Mouse (Mus musculus): ENCODE results near the gene Crlf1. TPM values are rescaled to one million over a fixed set of nuclear protein-coding genes. Genes with fewer than 3 reads are reported as not detected.

The Crlf1 gene
- polyA plus RNA-seq, 1 experiment, result 1.1 TPM

GRCm38 (mm10) chr8:70539077-70539813 is 46.3 kb downstream of the Crlf1 start, which contains the start of gene Ell:
Ell (plus strand) TSS chr8:70539457.
- WGBS, result under 1% methylated on average over 57 of the region's 58 CpGs

GRCm38 (mm10) chr8:70540013-70540506 is 47.1 kb downstream of the Crlf1 start:
- 2% methylated on average over 4 of the region's 4 CpGs for WGBS
- no peak for DNase-seq (ENCODE audit: low read depth, low spot score)

More at GRCm38 (mm10) chr8:70539077-70539813, 46.3 kb downstream of the Crlf1 start, which contains the start of gene Ell:
- peak; percentile 97 for DNase-seq (ENCODE audit: low read depth, low spot score)

GRCm38 (mm10) chr8:70540507-70541071 is 47.6 kb downstream of the Crlf1 start:
- 13% methylated on average over 7 of the region's 7 CpGs for WGBS
- DNase-seq (ENCODE audit: low read depth, low spot score), result no peak

DNA sequence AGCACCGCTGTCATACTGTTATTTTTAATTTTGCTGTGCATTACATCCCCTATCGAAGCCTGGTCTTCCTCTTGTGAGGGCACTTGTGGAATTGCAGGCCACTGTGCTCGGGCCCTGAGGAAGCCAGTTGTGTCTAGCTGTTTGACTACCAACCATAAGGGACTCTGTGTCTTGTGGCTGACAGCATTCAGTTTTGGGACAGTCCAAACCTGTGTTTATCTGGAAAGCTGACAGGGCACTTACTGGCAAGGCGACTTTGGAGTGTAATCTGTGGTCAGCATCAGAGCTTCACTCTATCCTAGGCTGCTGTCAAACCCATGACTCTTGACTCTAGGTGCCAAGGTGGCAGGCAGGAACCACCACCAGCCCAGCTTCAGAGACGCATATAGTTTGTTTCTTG is 48.1 kb downstream of the Crlf1 start:
- WGBS, result 40% methylated on average over 5 of the region's 5 CpGs
- DNase-seq (ENCODE audit: low read depth, low spot score), result no peak

- DNase-seq (ENCODE audit: low read depth, low spot score), result no peak
- WGBS, result 19% methylated on average over 6 of the region's 6 CpGs
Measured at GRCm38 (mm10) chr8:70544200-70544687, 51.3 kb downstream of the Crlf1 start.

- no peak for DNase-seq (ENCODE audit: low read depth, low spot score)
- 52% methylated on average over 4 of the region's 4 CpGs for WGBS
Measured at GRCm38 (mm10) chr8:70546412-70546811, 53.5 kb downstream of the Crlf1 start.

GRCm38 (mm10) chr8:70547762-70548161 is 54.8 kb downstream of the Crlf1 start:
- 89% methylated on average over 6 of the region's 6 CpGs for WGBS
- DNase-seq (ENCODE audit: low read depth, low spot score), result no peak

DNA sequence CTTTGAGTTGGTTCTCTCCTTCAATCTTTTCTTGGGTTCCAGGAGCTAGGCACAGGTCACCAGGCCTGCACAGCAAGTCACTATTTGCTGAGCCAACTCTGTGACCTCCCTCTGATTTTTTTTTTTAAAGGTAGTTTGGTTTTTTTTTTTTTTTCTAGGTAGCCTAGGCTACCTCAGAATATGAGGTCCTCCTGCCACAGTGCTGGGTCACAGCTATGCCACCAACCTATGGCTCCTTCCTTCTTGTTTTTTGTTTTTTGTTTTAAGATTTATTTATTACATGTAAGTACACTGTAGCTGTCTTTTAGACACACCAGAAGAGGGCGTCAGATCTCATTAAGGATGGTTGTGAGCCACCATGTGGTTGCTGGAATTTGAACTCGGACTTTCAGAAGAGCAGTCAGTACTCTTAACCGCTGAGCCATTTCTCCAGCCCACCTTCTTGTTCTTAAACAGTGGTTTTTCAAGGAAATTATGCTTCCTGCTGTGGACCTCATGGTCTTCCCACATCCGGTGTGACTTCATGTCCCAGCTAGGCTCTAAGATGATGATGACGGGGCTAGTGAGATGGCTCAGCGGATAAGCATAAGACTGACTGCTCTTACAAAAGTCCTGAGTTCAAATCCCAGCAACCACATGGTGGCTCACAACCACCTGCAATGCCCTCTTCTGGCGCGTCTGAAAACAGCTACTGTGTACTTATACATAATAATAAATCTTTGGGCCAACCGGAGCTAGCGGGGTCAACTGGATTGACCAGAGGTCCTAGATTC is 56.6 kb downstream of the Crlf1 start:
- DNase-seq (ENCODE audit: low read depth, low spot score), result no peak
- 89% methylated on average over 10 of the region's 10 CpGs for WGBS

- DNase-seq (ENCODE audit: low read depth, low spot score), result no peak
- WGBS, result 55% methylated on average over 3 of the region's 3 CpGs
Measured at GRCm38 (mm10) chr8:70551558-70552161, 58.7 kb downstream of the Crlf1 start.

GRCm38 (mm10) chr8:70552836-70553235 is 59.9 kb downstream of the Crlf1 start:
- WGBS, result 12% methylated on average over 1 of the region's 1 CpGs
- DNase-seq (ENCODE audit: low read depth, low spot score), result no peak

Other genes with a start within 250 kb of the Crlf1 start
- gene Homer3, start 210.3 kb upstream of the Crlf1 start, polyA plus RNA-seq (2012; rRNA removed), result 5.8 and 6.7 TPM in 2 replicates
- gene Ddx49, start 190.7 kb upstream of the Crlf1 start, polyA plus RNA-seq (2012; rRNA removed), result 40.9 and 57.8 TPM in 2 replicates
- 438 and 500 TPM in 2 replicates for gene Cope, start 190.6 kb upstream of the Crlf1 start, polyA plus RNA-seq (2012; rRNA removed)
- 0.36 and 0.64 TPM in 2 replicates for gene Cers1, start 177.4 kb upstream of the Crlf1 start, polyA plus RNA-seq (2012; rRNA removed)
- 0.14 and 0.26 TPM in 2 replicates for gene Gdf1, start 163.3 kb upstream of the Crlf1 start, polyA plus RNA-seq (2012; rRNA removed)
- gene Upf1, start 139.9 kb upstream of the Crlf1 start, polyA plus RNA-seq (2012; rRNA removed), result 24.5 and 35.3 TPM in 2 replicates
- 0.15 and 0.25 TPM in 2 replicates for gene Comp, start 119.6 kb upstream of the Crlf1 start, polyA plus RNA-seq (2012; rRNA removed)
- gene Crtc1, start 53.6 kb upstream of the Crlf1 start, polyA plus RNA-seq (2012; rRNA removed), result 7.6 and 9.3 TPM in 2 replicates
- 16.8 and 22.1 TPM in 2 replicates for gene Klhl26, start 16.2 kb upstream of the Crlf1 start, polyA plus RNA-seq (2012; rRNA removed)
- gene Tmem59l, start 5.8 kb upstream of the Crlf1 start, polyA plus RNA-seq (2012; rRNA removed), result 2.1 and 2.4 TPM in 2 replicates
- 137 and 159 TPM in 2 replicates for gene Rex1bd, start 13.6 kb downstream of the Crlf1 start, polyA plus RNA-seq (2012; rRNA removed)
- gene Uba52, start 17.6 kb downstream of the Crlf1 start, polyA plus RNA-seq (2012; rRNA removed), result 768 and 796 TPM in 2 replicates
- 422 and 497 TPM in 2 replicates for gene Fkbp8, start 34.6 kb downstream of the Crlf1 start, polyA plus RNA-seq (2012; rRNA removed)
- gene Kxd1, start 34.8 kb downstream of the Crlf1 start, polyA plus RNA-seq (2012; rRNA removed), result 64.3 and 72.6 TPM in 2 replicates
- gene Ell, start 46.3 kb downstream of the Crlf1 start, polyA plus RNA-seq (2012; rRNA removed), result 24.9 and 28.2 TPM in 2 replicates
- gene Isyna1, start 101.2 kb downstream of the Crlf1 start, polyA plus RNA-seq (2012; rRNA removed), result 103 and 108 TPM in 2 replicates
- 110 and 122 TPM in 2 replicates for gene Ssbp4, start 115.7 kb downstream of the Crlf1 start, polyA plus RNA-seq (2012; rRNA removed)
- 7.3 and 8.5 TPM in 2 replicates for gene Lrrc25, start 123.0 kb downstream of the Crlf1 start, polyA plus RNA-seq (2012; rRNA removed)
- gene Gdf15, start 139.3 kb downstream of the Crlf1 start, polyA plus RNA-seq (2012; rRNA removed), result 1.8 and 2.2 TPM in 2 replicates
- gene Pgpep1, start 167.2 kb downstream of the Crlf1 start, polyA plus RNA-seq (2012; rRNA removed), result 52.0 and 73.1 TPM in 2 replicates
- gene Lsm4, start 180.1 kb downstream of the Crlf1 start, polyA plus RNA-seq (2012; rRNA removed), result 147 TPM in 2 replicates
- 345 and 364 TPM in 2 replicates for gene Jund, start 205.8 kb downstream of the Crlf1 start, polyA plus RNA-seq (2012; rRNA removed)
- 0.01 TPM in 1 of 2 replicates, not detected in the other for gene Iqcn, start 210.3 kb downstream of the Crlf1 start, polyA plus RNA-seq (2012; rRNA removed)
- 59.5 and 63.8 TPM in 2 replicates for gene Gm3336, start 225.4 kb downstream of the Crlf1 start, polyA plus RNA-seq (2012; rRNA removed)
- gene Pde4c, start 230.6 kb downstream of the Crlf1 start, polyA plus RNA-seq (2012; rRNA removed), result 7.7 and 7.9 TPM in 2 replicates